Mouse (Mus musculus): ENCODE data around the gene Grk6. TPM values are rescaled to one million over a fixed set of nuclear protein-coding genes. Genes with fewer than 3 reads are reported as not detected.
"Not testable (repeated sequence)": the region's sequence is repeated elsewhere in the genome, so short reads cannot be mapped to it uniquely, and the experiment has no call there.

The Grk6 gene
- polyA plus RNA-seq, 1 experiment, result 189 TPM

DNA sequence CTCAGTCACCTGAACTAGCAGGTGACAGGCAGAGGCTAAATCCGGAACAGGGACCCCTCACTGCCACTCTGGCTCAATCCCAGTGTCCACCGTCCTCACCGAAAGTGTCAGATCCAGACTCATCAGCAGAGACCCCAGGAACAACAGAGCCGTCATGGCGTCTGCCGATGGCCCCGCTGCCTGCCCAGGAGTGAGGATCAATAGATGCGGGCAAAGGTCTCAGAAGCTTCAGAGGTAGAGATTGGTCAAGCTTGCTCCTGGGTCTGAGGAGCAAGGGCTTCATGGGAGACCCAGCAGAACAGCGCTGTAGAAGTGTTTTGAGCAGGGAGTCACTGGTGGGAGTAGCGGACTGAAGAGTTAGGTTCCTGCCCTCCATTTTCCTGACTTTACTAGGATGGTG lies 18.3 kb upstream of the Grk6 start, which contains the start of gene F12:
F12 (minus strand) TSS at position 181 of the 400 bp plus-strand sequence.
- Histone ChIP-seq H3K27me3 (ENCODE audit: control insufficient read depth, insufficient read depth, low read length) (no peaks in the 10 kb centered on the region), H3K4me1 (ENCODE audit: control insufficient read depth, insufficient read depth, insufficient read length) (peaks cover 30% of the 10 kb centered on the region), H3K36me3 (ENCODE audit: control insufficient read depth, insufficient read depth, low read length) (no peaks in the 10 kb centered on the region), H3K4me3 (ENCODE audit: extremely low read depth, insufficient read depth, insufficient read length) (no peak within 1 kb of the TSS), H3K27ac (ENCODE audit: insufficient read depth, low read length) (no peak within 1 kb of the TSS)
- 96% methylated on average over 10 of the region's 10 CpGs for WGBS
- DNase-seq (ENCODE audit: low read depth in 1 of 2, low spot score in 2 of 2), result no peak
- TF ChIP-seq POLR2A (IDR thresholded peaks at IDR 0.05; ENCODE audit: low read depth, low read length) (no peak), CTCF (IDR thresholded peaks at IDR 0.05; ENCODE audit: extremely low read depth, insufficient read depth, insufficient read length, insufficient replicate concordance) (no peak)

DNA sequence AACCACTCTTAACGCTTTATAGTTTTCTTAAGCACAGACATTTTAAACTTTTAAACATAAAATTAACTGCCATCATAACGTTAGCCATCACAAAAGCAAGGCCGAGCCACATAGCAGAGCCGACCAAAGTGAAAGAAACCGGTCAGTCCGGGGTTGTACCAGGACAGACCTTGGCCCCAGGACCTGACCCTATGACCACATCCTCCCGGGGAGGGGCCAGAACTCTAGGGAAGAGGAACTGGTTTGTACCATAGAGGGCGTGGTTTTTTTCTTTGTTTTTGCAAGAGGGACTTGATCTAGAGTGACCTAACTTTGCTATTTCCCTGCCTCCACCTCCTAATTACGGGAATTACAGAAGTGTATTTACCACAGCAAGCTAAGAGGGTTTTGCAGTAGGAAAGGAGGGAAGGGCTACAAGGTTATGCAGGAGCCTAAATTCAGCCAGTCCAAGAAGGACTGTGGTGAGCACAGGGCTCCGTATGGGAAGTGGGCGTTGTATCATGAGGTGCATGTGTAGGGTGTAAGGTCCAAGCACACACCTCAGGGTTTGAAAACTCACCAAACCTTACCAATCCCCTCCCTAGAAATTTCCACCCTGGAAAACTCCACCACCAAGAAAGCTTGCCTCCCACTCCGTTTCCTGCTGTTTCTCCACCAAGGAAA lies 15.5 kb upstream of the Grk6 start:
- peak overlapping the region; percentile 89 for H3K27ac ChIP-seq (ENCODE audit: insufficient read depth, low read length)
- H3K4me3 ChIP-seq (ENCODE audit: extremely low read depth, insufficient read depth, insufficient read length), result no peak overlapping the region
- peaks cover 37% of the 10 kb centered on the region for H3K4me1 ChIP-seq (ENCODE audit: control insufficient read depth, insufficient read depth, insufficient read length)
- H3K27me3 ChIP-seq (ENCODE audit: control insufficient read depth, insufficient read depth, low read length), result no peaks in the 10 kb centered on the region
- H3K36me3 ChIP-seq (ENCODE audit: control insufficient read depth, insufficient read depth, low read length), result no peaks in the 10 kb centered on the region
- TF ChIP-seq POLR2A (IDR thresholded peaks at IDR 0.05; ENCODE audit: low read depth, low read length) (no peak), CTCF (IDR thresholded peaks at IDR 0.05; ENCODE audit: extremely low read depth, insufficient read depth, insufficient read length, insufficient replicate concordance) (no peak)
- 40% methylated on average over 12 of the region's 12 CpGs for WGBS
- DNase-seq (ENCODE audit: low read depth in 1 of 2, low spot score in 2 of 2), result peak; percentile 52 to 78

GRCm38 (mm10) chr13:55430566-55430965 lies 14.3 kb upstream of the Grk6 start:
- H3K27ac ChIP-seq (ENCODE audit: insufficient read depth, low read length), result peak overlapping the region; percentile 52; the same call in 1 of the 2 replicates
- peaks cover 37% of the 10 kb centered on the region for H3K4me1 ChIP-seq (ENCODE audit: control insufficient read depth, insufficient read depth, insufficient read length)

GRCm38 (mm10) chr13:55431889-55432685 lies 12.8 kb upstream of the Grk6 start:
- DNase-seq (ENCODE audit: low read depth in 1 of 2, low spot score in 2 of 2), result peak; percentile 68 to 83
- Histone ChIP-seq H3K4me3 (ENCODE audit: extremely low read depth, insufficient read depth, insufficient read length) (peak overlapping the region; percentile 29; the same call in 1 of the 2 replicates), H3K27ac (ENCODE audit: insufficient read depth, low read length) (peak overlapping the region; percentile 99)

More at GRCm38 (mm10) chr13:55430566-55430965, 14.3 kb upstream of the Grk6 start:
- Histone ChIP-seq H3K36me3 (ENCODE audit: control insufficient read depth, insufficient read depth, low read length) (no peaks in the 10 kb centered on the region), H3K27me3 (ENCODE audit: control insufficient read depth, insufficient read depth, low read length) (no peaks in the 10 kb centered on the region), H3K4me3 (ENCODE audit: extremely low read depth, insufficient read depth, insufficient read length) (no peak overlapping the region)
- DNase-seq (ENCODE audit: low read depth in 1 of 2, low spot score in 2 of 2), result no peak
- TF ChIP-seq CTCF (IDR thresholded peaks at IDR 0.05; ENCODE audit: extremely low read depth, insufficient read depth, insufficient read length, insufficient replicate concordance) (no peak), POLR2A (IDR thresholded peaks at IDR 0.05; ENCODE audit: low read depth, low read length) (no peak)
- WGBS, result 91% methylated on average over 2 of the region's 2 CpGs

GRCm38 (mm10) chr13:55437111-55437629 lies 7.7 kb upstream of the Grk6 start:
- not testable (repeated sequence) for H3K27me3 ChIP-seq (ENCODE audit: control insufficient read depth, insufficient read depth, low read length); H3K4me3 ChIP-seq (ENCODE audit: extremely low read depth, insufficient read depth, insufficient read length); H3K36me3 ChIP-seq (ENCODE audit: control insufficient read depth, insufficient read depth, low read length); DNase-seq (ENCODE audit: low read depth in 1 of 2, low spot score in 2 of 2)
- Histone ChIP-seq H3K27ac (ENCODE audit: insufficient read depth, low read length) (peak overlapping the region; percentile 52; the same call in 1 of the 2 replicates), H3K4me1 (ENCODE audit: control insufficient read depth, insufficient read depth, insufficient read length) (peaks cover 18% of the 10 kb centered on the region; the same call in 1 of the 2 replicates)
- WGBS, result 16% methylated on average over 15 of the region's 15 CpGs

More at GRCm38 (mm10) chr13:55431889-55432685, 12.8 kb upstream of the Grk6 start:
- WGBS, result 10% methylated on average over 10 of the region's 10 CpGs
- H3K27me3 ChIP-seq (ENCODE audit: control insufficient read depth, insufficient read depth, low read length), result no peaks in the 10 kb centered on the region
- H3K4me1 ChIP-seq (ENCODE audit: control insufficient read depth, insufficient read depth, insufficient read length), result peaks cover 36% of the 10 kb centered on the region
- H3K36me3 ChIP-seq (ENCODE audit: control insufficient read depth, insufficient read depth, low read length), result no peaks in the 10 kb centered on the region
- TF ChIP-seq CTCF (IDR thresholded peaks at IDR 0.05; ENCODE audit: extremely low read depth, insufficient read depth, insufficient read length, insufficient replicate concordance) (no peak), POLR2A (IDR thresholded peaks at IDR 0.05; ENCODE audit: low read depth, low read length) (no peak)

DNA sequence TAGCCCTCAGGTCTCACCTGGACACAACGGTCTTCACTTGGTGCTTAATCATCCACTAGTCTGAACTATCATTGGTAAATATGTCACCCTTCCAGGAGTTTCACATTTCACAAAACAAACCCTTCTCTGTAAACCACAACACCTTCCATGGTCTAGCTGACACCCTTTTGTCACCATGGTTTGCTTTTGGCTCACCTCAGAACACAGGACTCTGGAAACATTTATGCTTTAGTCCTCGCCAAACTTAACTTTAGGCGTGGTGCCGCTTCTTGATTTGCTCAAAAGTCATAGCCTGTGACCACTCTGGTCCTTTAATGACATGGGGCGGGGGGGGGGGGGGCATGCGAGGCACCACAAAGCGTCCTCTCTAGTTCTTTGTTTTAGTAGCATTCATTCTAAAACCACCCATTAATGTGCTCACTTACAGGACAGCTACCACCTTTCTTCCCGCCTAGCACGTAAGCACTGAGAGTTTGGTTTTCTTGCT lies 1.0 kb upstream of the Grk6 start:
- no peaks in the 10 kb centered on the region for H3K27me3 ChIP-seq (ENCODE audit: control insufficient read depth, insufficient read depth, low read length)
- peak overlapping the region; percentile 99 for H3K27ac ChIP-seq (ENCODE audit: insufficient read depth, low read length)
- H3K4me3 ChIP-seq (ENCODE audit: extremely low read depth, insufficient read depth, insufficient read length), result peak overlapping the region; percentile 55; the same call in 1 of the 2 replicates
- whole genome bisulfite sequencing, result 13% methylated on average over 9 of the region's 9 CpGs
- no peak for DNase-seq (ENCODE audit: low read depth in 1 of 2, low spot score in 2 of 2)
- H3K36me3 ChIP-seq (ENCODE audit: control insufficient read depth, insufficient read depth, low read length), result no peaks in the 10 kb centered on the region
- peaks cover 37% of the 10 kb centered on the region; the same call in 1 of the 2 replicates for H3K4me1 ChIP-seq (ENCODE audit: control insufficient read depth, insufficient read depth, insufficient read length)
- TF ChIP-seq POLR2A (IDR thresholded peaks at IDR 0.05; ENCODE audit: low read depth, low read length) (no peak), CTCF (IDR thresholded peaks at IDR 0.05; ENCODE audit: extremely low read depth, insufficient read depth, insufficient read length, insufficient replicate concordance) (no peak)
